Mouse (Mus musculus) CD4-positive, CD25-positive, alpha-beta regulatory T cell, adult 2 months (primary cell): ENCODE data around the gene Egflam.

ENCODE experiments used
- DNase-seq: peaks from one replicate; pipeline ENCODE4 v3.0.0-alpha.2; 2012; ENCODE audit warnings: low read depth, low spot score

Egflam gene

DNA sequence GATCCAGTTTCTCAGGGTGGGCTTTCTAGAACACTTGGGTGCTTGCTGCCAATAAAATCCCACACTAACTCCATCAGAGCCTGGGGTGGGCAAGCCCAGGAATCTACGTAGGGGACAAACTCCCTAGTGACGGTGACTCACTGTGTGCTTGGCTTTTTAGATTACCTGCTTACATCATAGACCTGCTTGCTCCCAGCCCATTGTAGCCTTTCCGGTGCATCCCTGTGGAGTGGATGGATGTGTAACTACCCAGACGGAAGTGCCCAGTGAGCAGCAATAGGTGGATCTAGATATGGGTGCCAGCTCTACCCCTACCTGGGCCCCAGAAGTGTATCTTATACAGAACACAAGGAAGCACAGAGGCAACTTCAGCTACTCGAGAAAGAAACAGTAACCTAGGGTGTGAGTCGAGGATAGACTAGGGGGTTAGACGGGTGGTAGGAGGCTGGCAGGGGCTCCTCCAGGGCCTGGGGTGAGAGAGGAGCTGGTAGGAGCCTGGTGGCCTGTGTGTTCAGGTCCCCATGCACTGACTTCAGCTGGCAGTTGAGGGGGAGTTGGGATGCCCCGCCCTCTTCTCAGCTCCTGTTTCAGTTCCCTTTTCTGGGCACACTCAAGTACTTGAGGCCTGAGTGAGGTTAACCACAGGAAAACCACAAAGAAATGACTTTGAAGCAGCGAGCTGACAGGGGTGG, 181.5 kb downstream of the Egflam start:
- DNase-seq = peak; percentile 13

DNA sequence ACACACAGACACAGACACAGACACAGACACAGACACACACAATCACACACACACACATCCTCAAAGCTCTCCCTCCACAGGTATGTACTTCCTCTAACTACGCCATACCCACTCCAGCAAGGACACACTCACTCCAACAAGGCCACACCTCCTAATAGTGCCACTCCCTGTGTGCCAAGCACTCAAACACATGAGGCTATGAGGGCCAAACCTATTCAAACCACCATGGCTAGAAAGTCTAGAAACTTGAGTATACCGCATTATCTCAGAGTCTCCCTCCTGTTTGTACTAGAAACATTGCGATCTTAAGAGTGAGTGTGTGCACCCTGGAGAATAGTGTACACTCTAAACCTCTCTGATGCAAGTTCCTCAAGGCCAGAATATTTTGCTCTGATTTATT, 182.3 kb downstream of the Egflam start:
- no peak for DNase-seq

GRCm38 (mm10) chr15:7213683-7214082, 184.5 kb downstream of the Egflam start:
- no peak for DNase-seq

DNA sequence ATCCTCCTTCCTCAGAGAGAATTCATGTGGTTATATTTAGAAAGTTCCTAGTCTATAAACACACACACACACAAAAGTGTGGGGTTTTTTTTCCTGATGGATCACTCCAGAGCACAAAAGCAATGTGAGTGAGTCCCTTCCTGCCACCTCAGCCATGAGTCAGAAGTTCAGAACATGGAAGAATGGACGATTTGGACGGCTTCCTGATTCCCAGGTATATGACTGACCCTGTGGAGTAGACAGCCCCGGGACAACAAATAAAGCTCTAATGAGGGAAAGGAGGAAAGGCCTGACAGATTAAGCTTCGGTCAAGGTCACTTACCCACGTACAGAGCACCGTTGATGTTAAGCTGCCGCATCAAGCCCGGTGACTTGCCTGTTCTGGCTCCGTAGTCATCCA, 190.0 kb downstream of the Egflam start:
- DNase-seq = no peak

- no peak for DNase-seq
Observed at GRCm38 (mm10) chr15:7207292-7207691, 190.9 kb downstream of the Egflam start.

DNA sequence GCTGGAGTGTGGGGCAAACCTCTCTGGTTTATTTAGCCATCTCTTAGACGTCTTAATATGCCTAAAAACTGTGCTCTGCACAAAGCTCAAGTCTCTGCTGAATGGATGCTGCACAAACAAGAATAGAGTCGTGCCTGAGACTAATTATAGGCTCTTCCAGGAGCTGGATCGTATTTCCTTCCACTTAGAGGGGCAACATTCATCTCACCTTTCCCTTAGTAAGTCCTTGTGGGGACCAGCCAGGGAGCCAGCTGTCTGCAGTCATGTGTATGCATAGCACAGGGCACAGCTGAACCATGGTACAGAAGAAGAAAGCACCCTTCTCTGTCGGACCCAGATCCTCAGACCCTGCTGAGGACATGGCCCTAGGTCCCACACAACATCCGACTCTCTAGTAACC, 192.1 kb downstream of the Egflam start:
- no peak for DNase-seq

DNA sequence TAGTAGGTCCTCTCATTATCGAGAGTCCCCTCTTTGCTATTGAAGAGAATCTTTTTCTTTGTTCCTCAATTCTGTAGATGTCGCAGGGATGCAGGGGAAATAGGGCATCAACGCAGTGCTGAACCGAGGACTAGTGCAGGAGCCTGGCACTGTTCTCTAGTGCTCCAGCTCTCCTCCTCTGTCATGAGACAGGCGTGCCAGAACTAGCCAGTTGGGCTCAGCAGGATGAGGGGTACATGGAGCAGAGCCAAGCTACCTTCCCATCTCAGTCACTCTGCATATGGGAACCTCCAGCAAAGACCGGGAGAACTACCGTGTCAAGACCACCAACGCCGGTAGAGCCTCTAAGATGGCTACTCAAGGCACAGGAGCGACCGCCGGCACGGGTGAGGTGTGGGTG, 193.3 kb downstream of the Egflam start:
- DNase-seq = no peak

DNA sequence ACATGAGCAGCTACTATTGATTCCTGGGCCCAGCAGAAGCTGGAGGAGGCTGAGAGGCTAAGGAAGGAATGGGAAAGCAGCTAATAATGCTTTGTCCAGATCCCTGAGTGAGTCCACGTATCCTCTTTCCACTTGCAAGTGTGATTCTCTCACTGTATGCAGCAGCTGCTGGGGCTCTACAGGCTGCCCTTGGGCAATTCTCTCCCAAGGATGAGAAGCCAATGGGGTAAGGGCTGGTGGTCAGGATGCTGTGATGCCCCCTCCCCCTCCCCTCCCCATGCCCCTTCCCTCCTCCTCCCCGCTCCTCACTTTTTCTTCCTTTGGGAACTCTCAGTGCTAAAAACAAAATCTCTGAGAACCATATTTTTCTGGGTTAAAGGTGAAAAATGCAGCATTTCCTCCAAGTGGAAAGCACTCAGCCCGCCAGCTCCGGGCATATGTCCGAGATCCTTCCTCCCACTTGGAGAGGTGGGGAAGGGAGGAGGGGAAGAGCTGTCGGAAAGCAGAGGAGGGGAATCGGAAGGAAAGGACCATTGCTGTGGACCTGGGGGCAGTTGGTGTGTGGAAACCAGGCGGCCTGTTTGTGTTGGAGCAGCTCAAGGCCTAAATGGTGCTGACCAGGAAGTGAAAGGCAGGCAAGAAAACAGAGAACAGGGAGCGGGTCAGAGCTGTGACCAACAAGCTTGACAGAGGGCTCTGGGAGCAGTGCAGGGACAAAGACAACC, 194.4 kb downstream of the Egflam start:
- no peak for DNase-seq

DNA sequence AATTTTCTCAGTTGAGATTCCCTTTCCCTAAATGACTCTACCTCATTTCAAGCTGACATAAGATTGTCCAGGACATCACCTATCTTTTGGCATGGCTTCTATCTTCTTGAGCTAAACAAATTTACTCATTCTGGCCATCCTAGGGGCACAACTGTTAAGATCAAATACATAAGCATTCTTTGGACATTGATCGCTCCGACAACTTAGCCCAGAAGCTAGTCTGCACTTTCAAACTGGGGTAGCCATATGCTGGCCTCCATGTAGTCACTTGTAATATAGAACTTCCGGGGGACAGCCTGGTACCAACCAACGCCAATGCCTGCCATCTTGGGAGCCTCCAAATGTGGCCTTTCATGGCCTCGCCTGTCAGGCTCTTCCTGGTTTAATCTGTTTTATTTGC, 195.2 kb downstream of the Egflam start:
- no peak for DNase-seq

- DNase-seq = no peak
Observed at GRCm38 (mm10) chr15:7201421-7202380, 196.5 kb downstream of the Egflam start.

DNA sequence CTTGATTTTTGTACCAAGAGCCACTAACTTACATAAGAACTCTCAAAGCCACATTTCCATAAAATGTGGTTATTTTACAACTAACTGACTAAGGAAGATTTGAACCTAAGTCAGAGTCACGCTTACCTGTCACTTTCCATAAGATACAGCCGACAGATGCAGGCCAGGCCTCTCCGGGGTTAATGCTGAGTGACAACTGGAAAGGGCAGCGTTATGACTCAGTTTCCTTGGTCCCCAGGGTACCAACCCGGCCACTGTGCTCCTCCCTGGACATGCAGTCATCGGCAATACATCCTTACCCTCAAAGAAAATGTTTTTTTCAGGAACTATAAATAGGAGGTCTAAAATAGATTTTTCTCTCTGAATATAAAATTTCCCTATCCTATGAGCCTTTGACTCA, 197.9 kb downstream of the Egflam start:
- DNase-seq = no peak

DNA sequence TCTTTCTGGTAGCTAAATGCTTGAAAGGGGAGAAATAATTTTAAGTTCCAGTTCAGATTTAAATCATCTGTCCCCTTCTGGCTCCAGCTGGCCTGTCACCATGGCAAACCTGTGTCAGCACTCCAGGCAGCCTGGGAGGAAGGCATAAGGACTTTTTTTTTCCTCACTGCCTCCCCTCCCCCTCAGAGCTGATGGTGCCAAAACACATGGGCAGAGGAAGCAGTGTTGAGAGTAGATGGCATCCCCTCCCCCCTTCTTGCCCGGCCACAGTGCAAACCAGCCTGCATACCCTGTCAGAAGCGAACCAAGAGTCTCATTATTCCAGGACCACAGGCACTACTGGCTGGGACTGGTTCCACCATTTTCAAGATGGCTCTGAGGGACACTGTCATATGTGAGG, 199.4 kb downstream of the Egflam start:
- no peak for DNase-seq

GRCm38 (mm10) chr15:7197652-7198445, 200.3 kb downstream of the Egflam start:
- DNase-seq = no peak

DNA sequence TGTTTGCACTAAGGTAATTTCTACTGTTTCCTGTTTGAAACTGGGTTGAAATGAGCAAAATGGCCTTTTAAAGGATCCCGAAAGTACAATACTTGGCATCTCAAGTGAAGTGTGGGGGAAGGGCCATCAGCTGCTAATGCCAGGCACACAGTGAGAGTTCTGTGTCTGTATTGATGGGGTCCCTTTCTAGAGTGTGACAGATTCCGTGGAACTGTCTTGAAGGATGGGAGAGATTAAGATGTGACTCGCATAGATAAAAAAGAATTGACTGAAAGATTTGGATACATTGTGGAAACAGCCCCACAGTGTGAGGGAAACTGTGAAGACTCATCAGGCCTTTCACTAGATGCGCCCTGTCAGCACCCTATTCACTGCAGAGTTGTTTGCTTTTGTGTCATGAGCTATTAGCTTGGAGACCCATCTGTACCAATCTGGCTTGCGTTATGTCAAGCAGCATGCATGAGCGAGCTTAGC, 203.4 kb downstream of the Egflam start:
- DNase-seq = no peak

DNA sequence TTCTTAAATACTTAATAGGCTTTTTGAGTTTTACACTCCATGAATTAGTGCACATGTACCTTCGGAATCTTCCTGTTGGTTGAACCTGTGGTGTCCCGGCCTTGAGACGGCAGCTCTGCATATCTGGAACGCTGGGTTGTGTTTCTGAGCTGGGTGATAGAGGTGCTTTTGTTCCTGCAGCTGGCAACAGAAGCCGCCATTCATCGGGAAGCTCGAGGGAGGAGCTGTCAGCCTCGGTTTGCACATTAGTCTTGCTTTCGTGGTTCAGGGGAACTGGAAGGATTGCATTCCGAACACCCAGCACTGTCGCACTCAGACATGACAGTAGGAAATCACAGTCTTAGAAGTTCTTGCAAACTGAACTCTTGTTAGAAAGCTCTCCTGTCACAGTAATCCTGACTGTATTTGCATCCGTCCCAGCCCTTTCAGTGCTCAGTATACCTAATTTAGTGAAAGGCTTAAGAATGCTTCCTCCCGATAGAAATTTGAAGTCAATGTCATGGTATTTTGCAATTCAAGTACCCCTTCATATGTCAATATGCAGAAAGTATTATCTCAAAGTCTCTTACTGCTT, 204.0 kb downstream of the Egflam start:
- no peak for DNase-seq

- DNase-seq = no peak
Observed at GRCm38 (mm10) chr15:7192582-7192981, 205.6 kb downstream of the Egflam start.

DNA sequence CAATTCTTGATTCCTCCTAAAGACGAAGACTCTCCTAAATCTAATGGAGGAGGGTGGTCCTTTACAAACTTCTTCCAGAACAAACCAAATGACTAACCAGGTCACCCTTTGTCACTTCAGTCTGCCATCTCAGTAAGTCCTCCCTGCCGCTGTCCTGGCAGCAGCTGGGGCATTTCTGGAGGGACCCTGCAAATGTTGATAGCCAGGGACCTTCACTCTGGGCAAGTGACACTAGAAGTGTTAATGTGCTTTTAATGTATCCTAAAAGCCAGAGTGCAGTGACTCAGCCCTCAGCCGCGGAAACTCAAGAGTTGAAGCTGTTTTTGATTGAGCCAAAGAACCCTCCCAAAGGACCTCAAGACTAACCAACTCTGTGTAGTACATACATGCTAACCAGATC, 207.1 kb downstream of the Egflam start:
- no peak for DNase-seq

DNA sequence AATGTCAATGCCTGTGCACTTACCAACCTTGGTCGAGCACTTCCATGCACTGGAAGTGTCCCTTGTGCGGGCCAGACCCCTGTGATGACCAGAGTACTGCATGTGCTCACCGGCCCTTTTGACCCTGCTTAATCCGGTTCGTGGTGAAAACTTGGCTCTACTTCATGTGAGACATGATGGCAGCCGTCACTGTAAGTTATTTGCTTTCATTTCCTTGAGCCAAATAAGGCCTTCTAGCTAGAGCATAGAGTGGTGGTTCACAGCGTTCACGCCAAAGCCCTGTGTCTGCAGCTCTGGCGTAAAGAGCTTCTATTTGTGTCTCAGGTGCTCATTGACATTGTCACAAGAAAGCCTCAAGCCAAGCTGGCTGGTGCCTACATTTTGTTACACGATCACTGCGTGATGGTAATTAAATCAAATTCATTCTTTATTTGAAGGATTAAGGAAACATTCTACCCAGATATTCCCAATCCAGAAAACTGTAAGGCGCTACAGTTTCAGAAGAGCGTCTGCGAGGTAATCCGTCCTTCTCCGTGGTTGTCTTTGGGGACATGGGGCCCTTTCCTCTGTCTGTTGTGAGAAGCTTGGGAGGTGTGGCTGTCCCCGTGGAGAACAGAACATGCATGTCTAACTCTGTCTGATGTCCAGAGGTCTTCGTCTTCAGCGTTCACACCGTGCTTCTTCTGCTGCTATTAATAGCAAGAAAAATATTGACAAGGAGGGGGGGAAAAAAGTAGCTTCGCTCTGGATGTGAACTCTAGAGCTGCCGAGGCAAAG, 208.3 kb downstream of the Egflam start:
- DNase-seq = no peak

- DNase-seq = no peak
Observed at GRCm38 (mm10) chr15:7187682-7188081, 210.5 kb downstream of the Egflam start.

DNA sequence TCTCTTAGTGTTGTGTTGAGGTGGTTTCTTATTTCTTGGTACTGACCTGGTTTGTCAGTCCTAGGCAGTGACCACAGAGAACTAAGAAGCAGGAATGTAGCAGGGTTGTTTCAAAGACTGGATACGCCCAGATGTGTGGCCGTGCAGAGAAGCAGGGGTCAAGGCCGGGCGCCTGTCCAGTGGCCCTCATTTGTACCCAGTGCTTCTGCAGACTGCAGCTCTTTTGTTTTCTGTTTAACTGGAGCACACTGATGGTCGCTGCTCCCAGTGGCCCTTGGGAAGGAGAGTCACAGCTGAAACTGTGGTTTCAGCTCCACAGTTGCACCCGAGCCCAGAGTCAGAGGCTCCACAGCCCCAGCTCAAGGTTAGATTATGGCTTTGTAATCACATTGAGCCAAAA, 217.6 kb downstream of the Egflam start:
- DNase-seq = no peak
